Mouse (Mus musculus): ENCODE measurements at regions not wholly inside any gene's neighbourhood (a gene's known extent, or its start where the extent isn't known, plus 50 kb on each side); places are given as distances from the start of the nearest gene placed in this dataset.
A peak's percentile ranks its signal among the peaks of the same experiment; 100 is the strongest.

DNA sequence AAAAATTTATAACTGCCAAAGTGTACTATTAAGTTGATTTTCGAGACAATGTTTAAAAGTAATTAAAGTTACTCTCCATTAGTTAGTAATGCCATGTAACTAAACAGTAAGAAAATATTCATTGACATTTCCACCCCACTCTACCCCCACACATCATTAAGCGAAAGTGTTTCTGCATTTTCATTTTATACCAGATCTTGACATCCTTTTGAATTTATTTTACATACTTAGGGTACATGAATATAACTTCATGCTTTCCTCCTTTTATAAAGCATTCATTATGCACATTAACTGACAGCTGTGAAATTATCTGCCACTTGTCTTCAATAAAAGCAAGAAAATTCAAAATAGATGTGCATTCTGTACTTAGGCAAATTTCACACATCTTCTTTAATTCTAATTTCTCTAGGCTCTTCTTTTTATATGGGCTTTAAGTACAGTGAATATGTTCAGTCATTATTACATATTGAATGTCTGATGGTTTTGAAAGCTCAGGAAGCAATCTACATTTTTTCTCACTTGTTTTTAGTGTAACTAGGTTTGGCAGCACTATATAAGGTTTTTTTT is 526.5 kb downstream of the Epha5 start:
- DNase-seq (ENCODE audit: low spot score in 2 of 2): no peak

DNA sequence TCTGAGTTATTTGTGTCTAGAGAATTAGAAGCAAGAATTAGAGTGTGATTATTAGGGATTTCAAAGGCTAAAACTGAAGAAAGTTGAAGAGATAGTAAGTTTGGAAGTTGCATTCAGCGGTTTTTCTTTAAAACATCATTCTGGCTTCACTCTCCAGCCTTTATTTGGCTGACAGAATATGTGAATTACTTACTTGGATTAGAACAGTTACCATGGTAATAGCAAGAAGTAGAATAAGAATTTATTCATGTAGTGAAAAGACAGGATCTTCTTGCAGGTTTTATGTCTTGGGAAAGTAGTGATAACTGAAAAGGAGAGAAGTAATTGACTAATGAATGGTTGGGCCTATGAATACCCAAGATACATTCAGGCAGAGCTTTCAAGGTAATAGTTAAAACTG is 517.1 kb upstream of the Tecrl start:
- no peak for DNase-seq (ENCODE audit: low spot score in 2 of 2)

DNA sequence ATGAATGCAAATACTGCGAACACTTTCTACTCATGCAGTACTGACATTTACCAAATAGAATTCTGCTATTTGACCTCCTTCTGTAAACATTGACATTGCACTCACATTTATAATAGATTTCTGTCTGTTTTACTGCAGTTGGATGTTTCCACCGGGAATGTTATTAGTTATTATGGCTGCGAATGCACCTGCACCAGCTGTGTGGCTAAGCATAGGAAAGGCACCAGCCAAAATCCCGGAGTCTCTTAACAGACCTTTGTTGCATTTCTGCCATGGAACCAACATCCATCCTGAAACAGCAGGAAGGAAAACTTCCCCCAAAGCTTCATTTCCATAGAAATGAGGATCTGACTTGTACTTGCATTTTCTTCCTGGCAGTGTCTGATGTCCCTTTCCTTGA is 513.4 kb upstream of the Tecrl start:
- DNase-seq (ENCODE audit: low spot score in 2 of 2): no peak

DNA sequence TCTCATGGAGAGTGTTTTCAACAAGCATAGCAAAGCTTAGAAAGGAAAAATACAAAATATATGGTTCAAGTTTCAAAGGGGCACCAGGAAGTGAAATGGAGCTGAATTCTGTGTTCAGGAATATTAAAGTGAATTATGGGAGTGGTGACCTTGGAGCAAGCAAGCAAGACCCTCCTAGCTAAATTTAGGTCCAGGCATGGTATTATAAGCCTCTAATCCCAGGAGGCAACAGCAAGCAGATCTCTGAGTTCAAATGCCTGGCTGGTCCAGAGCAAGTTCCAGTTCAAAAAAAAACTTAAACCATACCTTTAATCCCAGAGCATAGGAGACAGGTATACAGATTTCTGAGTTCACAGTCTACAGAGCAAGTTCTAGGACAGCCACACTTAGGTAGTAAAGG is 506.7 kb upstream of the Tecrl start:
- DNase-seq (ENCODE audit: low spot score in 2 of 2): no peak

DNA sequence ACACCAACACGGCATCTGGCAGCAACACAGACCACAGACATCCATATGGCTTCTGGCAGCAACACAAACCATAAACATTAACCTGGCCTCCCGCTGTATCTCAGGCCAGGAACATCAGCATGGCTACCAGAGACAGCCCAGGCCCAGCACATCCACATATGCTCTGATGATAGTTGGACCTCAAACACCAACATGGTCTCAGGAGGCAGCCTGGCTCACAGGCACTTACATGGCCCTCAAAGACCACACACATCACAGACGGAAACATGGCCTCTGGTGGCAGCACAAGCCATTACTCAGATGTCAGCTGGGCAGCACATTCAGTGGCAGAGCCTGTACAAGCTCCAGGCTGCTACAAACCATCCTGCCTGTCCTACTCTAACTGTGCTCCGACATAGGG is 497.0 kb upstream of the Tecrl start:
- no peak for DNase-seq (ENCODE audit: low spot score in 2 of 2)

DNA sequence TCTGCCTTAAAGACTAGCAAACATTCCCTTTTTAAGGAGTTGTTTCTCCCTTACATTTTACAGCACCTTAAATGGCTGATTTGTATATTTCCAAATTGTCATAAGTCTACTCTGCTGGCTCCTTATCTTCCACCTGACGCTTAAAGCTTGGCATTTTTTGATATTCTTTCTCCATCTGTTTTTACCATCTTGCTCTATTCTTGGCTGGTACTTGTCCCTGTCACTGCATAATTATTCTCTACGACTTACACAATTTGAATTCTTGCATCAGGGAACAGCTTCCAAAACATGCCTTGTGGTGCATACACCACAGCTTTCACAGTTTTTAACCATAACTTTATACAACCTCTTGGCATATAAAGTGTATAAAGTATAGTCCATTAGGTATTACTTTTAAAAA is 471.6 kb upstream of the Tecrl start:
- DNase-seq (ENCODE audit: low spot score in 2 of 2): peak in 1 of 2 experiments; percentile 37

DNA sequence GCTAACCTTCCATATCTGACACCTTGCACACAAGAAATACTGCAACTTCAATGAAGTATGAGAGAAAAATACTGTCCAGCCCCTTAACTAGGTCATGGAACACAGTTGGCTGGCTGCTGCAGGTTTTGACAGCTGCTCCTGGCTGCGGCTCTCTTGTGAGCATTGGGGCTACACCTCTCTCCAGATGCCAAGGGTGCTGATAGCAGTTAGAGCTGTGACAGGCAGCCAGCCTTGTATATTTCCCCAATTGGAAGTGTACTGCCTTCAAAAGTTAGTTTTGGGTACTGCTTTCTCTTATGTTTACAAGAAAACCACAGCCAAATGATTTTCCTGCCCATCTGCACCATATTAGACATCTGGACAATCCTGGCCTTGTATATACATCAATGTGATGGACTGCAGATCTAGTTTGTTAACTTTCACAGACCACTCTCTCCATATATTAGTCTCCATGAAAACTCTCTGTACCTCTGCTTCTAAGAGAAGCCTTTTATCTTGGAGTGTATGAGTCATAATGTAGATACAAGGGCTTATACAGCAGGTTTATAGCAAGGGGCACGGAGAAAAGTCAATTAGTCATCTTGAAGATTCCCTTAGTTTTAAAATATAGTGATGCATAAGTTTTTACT is 470.0 kb upstream of the Tecrl start:
- no peak for DNase-seq (ENCODE audit: low spot score in 2 of 2)

DNA sequence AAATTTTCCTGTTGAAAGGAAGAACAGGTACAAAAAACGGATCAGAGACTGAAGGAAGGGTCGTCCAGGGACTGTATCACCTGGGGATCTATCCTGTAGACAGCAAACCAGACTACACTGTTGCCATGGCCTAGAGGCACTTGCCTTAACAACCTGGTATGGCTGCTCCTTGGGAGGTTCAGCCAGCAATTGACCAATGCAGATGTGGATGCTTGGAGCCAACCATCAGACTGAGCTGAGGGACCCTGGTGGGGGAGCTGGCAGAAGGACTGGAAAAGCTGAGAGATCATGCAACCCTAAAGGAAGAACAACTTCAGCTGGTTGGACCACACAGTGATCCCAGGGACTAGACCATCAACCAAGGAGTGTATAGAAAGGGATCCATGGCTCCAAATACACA is 456.3 kb upstream of the Tecrl start:
- no peak for DNase-seq (ENCODE audit: low spot score in 2 of 2)

DNA sequence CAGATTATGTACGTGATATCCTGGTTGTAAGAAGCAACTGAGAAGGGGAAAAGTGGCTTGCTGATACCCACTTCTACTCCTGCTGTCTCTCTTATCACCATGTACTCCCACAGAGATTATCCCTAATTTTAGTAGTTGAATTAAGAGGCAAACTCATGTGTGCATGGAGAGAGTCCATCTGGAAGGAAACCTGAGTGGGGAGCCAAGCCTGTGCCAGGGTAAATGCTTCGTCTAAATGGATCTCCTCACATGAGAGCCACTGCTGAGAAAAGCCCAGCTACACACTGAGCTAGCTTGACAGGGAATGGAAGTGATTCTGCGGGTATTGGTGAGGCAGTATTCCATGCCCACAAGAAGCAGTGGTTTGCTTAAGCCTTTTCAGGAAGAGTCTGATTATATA is 445.0 kb upstream of the Tecrl start:
- DNase-seq (ENCODE audit: low spot score in 2 of 2): no peak

DNA sequence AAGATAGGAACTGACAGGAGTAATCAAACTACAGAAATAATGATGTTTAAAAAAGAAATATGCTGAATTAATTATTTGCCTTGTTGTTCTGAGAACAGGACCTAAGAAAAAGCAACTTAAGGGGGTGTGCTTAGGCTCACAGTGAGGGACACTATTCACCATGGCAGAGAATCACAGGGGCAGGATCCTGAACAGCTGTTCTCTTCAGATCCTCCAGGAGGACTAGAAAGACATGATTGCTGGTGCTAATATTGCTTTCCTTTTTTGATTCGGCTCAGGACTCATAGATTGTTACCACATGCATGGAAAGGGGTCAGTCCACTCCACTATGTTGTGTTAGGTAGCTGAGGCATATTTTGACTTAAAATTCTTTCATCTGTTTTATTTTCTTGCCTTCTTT is 425.4 kb upstream of the Tecrl start:
- no peak for DNase-seq (ENCODE audit: low spot score in 2 of 2)

DNA sequence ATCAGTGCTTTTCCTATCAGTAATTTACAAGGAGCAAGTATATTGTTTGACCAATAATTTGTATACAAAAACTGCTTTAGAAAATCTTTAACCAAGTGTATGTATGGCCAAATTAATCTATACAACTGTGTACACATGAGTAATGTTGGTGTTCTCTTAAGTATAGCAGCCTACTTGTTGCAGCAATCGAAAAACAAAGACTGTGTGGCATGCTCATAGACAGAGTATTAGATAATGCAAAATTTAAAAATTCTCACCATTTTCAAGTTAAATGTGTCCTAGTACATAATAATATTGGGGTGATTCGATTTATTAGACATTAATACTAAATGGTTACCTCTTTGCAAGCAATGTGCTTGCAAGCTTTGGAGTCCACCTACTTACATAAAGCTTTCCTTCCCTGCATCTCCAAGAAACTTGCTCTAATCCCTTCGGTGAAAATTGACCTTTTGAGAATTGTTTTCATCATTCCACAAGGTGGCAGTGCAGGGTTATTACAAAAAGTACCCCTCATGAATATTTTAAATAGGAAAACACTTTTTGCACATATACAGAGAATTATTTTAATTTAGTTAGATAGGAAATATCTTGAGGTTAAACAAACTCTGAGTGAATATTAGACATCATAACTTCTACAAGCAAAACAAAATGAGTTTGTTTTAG is 423.4 kb upstream of the Tecrl start:
- DNase-seq (ENCODE audit: low spot score in 2 of 2): peak in 1 of 2 experiments; percentile 50

DNA sequence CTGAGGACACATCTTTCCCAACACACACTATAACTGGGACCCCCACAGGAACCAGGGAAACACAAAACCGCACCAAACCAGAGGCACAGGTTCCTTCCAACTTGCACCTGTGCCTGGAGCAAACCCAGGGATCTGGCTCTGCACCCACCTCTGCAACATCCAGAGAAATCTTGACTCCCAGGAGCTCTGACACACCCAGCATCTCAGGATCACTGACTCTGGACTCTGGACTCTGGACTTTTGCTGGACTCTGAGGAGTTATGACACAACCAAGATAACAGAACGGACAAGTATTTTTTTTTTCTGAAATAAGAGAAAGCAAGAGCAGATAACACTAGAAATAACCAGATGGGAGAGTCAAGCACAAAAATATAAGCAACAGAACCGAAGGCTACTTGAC is 386.9 kb upstream of the Tecrl start:
- no peak for DNase-seq (ENCODE audit: low spot score in 2 of 2)

DNA sequence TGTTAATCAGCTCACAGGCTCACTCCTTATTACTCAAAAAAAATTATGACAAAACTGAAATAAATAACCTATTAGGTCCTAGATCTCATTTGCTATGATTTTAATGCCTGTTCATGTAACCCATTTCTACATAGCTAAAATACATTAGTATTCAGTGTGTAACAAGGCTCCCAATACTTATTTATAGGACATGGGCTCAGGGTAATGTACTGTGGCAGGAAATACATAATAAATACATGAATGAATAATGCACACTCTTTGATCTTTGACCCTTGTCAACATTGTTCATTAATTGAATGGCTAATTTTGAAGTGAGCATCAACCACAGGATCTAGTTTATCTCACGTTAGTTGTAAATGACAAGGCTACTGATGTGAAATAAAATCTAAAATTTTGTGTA is 340.4 kb upstream of the Tecrl start:
- DNase-seq (ENCODE audit: low spot score in 2 of 2): no peak

DNA sequence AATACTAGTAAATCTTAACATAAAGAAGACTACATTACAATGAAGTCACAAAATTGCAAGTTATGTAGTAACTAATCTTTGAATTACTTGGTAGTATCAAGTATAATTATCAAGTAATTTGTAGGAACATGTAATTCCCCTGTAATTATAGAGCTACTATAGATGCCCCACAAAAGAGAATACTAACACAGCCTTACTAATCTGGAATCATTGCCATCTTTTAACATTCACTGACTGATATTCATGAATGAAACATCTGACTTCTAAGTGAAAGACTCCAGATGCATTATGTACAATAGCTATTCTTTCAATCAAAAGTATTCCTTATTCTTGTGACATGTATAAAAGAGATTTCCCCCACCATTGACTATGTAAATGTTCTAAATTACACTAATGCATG is 337.3 kb upstream of the Tecrl start:
- no peak for DNase-seq (ENCODE audit: low spot score in 2 of 2)

DNA sequence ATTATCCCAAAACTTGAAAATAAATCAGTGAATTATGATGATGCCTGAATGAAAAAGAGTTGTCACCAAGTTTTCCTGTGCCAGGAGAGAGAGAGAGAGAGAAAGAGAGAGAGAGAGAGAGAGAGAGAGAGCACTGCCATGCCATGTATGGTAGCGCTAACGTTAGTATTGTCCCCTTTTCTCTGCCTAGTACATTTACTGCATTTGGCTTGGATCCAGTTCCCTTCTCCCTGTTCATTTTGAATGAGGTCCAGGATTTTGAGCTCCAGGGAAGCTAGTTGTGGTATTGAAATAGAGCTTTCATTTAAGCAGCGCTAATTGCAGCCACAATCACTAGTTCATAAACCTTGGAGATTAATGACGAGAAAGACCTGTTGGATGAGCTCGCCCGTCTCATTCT is 323.4 kb upstream of the Tecrl start:
- peak in 1 of 2 experiments; percentile 28 for DNase-seq (ENCODE audit: low spot score in 2 of 2)

DNA sequence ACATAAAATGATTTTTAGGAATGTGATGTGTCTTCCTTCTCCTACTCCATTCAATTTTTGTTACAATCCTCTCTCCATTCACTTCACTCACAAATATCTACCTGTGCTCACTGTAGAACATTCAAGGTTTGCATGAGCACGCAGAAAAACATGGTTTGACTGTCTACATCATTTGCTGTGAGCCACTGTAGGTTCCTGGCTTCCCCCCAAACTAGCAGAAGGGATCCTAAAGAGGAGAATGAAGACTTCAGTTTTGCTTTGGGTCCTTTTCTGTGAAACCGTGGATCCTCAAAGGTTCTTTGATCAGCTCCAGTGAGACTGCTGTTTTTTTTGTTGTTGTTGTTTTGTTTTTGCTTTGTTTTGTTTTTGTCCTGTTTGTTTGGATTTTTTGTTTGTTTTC is 304.1 kb upstream of the Tecrl start:
- DNase-seq (ENCODE audit: low spot score in 2 of 2): no peak

DNA sequence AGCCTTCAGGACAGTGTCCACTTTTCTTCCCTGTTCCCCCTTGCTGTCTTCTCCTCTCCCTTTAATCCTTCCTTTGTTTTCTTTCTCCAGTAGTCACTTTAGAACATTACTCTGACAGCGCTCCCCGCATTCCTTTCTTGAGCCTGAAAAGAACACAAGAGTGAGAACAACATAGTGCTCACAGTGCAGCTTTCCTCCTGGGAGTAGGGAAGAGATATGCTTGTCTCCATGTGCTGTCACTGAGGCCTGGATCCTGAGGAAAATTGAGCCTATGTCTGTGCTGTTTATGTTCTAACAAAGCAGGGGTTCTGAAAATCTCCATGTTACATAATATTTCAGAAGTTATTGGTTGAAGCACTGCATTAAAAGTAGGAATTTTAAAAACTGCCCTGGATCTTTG is 296.3 kb upstream of the Tecrl start:
- no peak for DNase-seq (ENCODE audit: low spot score in 2 of 2)

DNA sequence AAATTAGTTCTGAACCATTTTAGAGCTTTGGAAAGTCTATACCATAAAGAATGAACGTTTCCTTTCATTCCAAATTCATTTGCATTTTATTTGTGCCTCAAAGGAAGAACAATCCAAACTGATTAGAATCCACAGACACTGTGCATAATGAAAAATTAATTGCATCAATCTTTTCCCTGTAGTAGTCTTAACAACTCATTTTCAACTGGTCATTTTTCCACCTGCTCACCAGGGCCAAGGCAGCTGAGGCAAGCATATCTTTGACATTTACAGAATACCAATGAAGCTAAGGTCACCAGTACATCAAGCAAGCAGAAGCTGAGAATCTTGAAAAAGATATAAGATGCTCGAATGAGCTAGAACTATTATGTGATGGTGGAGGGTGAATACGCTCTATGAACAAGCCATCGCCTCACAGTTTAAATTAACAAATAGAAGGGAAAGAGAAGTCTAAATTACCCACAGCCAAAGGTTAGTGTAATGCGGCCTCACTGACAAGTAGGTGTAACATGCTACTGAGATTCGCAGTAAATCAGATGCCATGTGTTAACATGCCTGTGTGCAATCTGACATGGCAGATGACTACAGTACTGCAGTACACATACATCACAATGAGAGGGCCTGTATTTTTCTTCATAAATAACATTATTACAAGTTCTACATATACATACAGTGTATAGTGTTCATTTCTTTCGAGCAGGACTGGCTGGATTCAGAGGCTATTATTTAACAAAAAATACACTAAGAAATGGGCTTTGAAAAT is 267.8 kb upstream of the Tecrl start:
- DNase-seq (ENCODE audit: low spot score in 2 of 2): no peak

DNA sequence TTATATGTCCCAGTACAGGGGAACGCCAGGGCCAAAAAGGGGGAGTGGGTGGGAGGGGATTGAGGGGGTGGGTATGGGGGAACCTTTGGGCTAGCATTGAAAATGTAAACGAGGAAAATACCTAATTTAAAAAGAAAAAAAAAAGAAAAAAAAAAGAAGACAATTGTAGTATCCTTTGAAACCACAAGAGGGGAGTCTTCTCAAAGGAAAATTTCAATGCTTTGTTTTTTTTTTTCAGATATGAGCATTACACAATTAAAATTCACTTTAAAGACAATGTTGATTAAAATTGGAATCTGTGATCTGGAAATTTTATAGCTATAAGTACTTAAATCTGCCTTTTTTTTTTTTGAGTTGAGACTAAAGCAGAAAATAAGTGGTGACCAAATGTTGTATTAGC is 255.8 kb upstream of the Tecrl start:
- no peak for DNase-seq (ENCODE audit: low spot score in 2 of 2)

DNA sequence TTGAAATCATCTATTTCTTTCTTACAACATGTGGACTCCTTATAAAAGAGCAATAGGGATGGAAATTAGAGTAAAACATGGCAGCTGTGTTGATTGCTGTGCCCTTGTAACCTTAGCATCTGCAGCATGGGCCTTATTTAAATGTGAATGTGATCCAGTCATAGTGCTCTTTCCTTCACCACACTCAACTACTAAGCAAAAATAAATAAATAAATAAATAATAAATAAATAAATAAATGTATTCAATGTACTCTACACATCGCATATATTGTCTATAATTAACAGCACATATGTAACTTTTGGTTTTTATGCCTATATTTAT is 238.3 kb upstream of the Tecrl start:
- DNase-seq (ENCODE audit: low spot score in 2 of 2): no peak

DNA sequence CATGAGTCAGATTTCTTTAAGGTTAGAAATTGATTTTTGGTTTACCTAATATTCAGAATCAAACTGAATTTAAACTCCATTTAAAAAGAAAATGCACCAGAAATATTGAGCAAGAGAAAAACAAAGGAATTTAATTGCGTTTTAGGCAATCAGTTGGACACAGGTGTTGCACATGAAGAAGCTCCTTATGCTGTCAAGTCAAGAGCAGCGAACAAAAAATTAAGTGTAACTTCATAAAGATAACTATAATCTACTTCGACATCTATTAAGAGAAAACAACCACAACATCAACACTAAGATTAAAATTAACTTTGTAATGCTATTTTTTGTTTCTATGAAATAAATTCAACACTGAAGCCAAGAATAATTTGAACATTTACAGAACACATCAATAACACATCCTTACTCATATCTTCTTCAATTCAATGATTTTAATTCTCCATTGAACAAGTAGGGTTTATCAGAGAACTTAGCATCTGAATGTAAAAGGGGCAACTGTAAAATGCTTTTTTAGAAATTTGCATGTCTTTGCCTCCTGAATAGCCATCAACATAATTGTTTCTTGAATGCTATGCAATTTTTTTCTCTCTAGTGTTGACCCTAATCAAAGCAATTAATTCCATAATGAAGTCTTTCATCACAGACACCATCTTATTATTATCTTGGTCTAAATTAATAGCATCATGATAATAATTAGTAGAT is 237.7 kb upstream of the Tecrl start:
- DNase-seq (ENCODE audit: low spot score in 2 of 2): no peak
